ENCODE assay signal across 24 mouse cellular contexts in genomic region chr16:30204144-30204543, GRCm38 (mm10).
DNase-seq lines count a peak whose midpoint lies in the region; ATAC-seq lines count a peak whose summit lies in the region.
"Had no signal": no experiment of that assay in that cellular context is flagged by ENCODE, and none has a peak within 500 bp of the region (broad histone marks: within the 10 kb centered on the region; RNA-seq: fewer than 3 reads in every experiment).

No protein-coding gene starts in this region.

- H3K36me3 ChIP-seq in hindbrain, embryonic 16.5 days (ENCODE audit: control insufficient read depth, insufficient read depth, low read length), result no peaks in the 10 kb centered on the region
- H3K36me3 ChIP-seq: heart, embryonic 15.5 days; limb, embryonic 12.5 days; liver, embryonic 13.5 days; stomach, embryonic 15.5 days had no signal

- H3K4me3 ChIP-seq in hindbrain, embryonic 16.5 days (ENCODE audit: low read length), result no peak overlapping the region
- H3K4me3 ChIP-seq: heart, adult 2 months; heart, embryonic 15.5 days; limb, embryonic 12.5 days; liver, embryonic 13.5 days; stomach, embryonic 15.5 days had no signal

- peaks cover 4% of the 10 kb centered on the region for H3K4me1 ChIP-seq in hindbrain, embryonic 16.5 days (ENCODE audit: control insufficient read depth, insufficient read depth, low read depth, low read length)
- H3K4me1 ChIP-seq: heart, embryonic 15.5 days; liver, embryonic 13.5 days had no signal

- 41% methylated on average over 4 of the region's 4 CpGs for WGBS in hindbrain, embryonic 16.5 days

- intact Hi-C loops in left cerebral cortex, postnatal 36 days (cut with DNase I), result no loop called here

- no peak overlapping the region for H3K9ac ChIP-seq in hindbrain, embryonic 16.5 days (ENCODE audit: low read depth, low read length)
- H3K9ac ChIP-seq: heart, embryonic 15.5 days; hindbrain, embryonic 14.5 days; limb, embryonic 12.5 days; liver, embryonic 13.5 days; stomach, embryonic 15.5 days had no signal

- no peak overlapping the region for H3K4me2 ChIP-seq in hindbrain, embryonic 16.5 days (ENCODE audit: low read length)
- H3K4me2 ChIP-seq: heart, embryonic 15.5 days; hindbrain, embryonic 14.5 days; limb, embryonic 12.5 days; liver, embryonic 13.5 days; midbrain, embryonic 11.5 days; stomach, embryonic 15.5 days had no signal

- peak; percentile 92 for DNase-seq in heart, adult 11 months
- DNase-seq in heart, postnatal 4 days, result no peak
- DNase-seq in ES-CJ7 (ENCODE audit: low read depth, low spot score), result peak; percentile 67
- peak; percentile 52 to 76 for DNase-seq in lung, adult 18-20 months
- DNase-seq in lung, postnatal 14 days, result peak; percentile 56
- no peak for DNase-seq in layer of hippocampus, postnatal 14 days (ENCODE audit: low spot score in 2 of 2)
- DNase-seq in left cerebral cortex, postnatal 36 days (ENCODE audit: low spot score in 2 of 2), result no peak
- DNase-seq: cerebellum, adult 2 months; cerebellum, postnatal 25 days; gastrocnemius, postnatal 25 days; heart, adult 2 months; heart, postnatal 36 days; kidney, adult 8-10 months; kidney, postnatal 10 days; liver, embryonic 13.5 days; right cerebral cortex, adult 18-20 months; thymus, postnatal 25 days had no signal

- 0 out of 2 replicates have a peak, but pooled peaks cover 4% of the 10 kb centered on the region for H3K27me3 ChIP-seq in hindbrain, embryonic 16.5 days (replicated peaks; ENCODE audit: control insufficient read depth, insufficient read depth, low read length)
- H3K27me3 ChIP-seq: limb, embryonic 12.5 days; stomach, embryonic 15.5 days had no signal

- no peaks in the 10 kb centered on the region for H3K9me3 ChIP-seq in hindbrain, embryonic 16.5 days (ENCODE audit: control insufficient read depth, low read length)
- H3K9me3 ChIP-seq: stomach, embryonic 15.5 days had no signal

- ATAC-seq in hindbrain, embryonic 16.5 days, result no peak
- ATAC-seq: CD4-positive, CD25-positive, alpha-beta regulatory T cell, adult 4 months had no signal

- H3K27ac ChIP-seq in hindbrain, embryonic 16.5 days (ENCODE audit: low read depth, low read length), result no peak overlapping the region
- H3K27ac ChIP-seq: heart, adult 2 months; heart, embryonic 15.5 days; hindbrain, embryonic 14.5 days; limb, embryonic 12.5 days; liver, embryonic 13.5 days; stomach, embryonic 15.5 days had no signal

Comparison
In these comparisons a context has a peak if more than half of its experiments do, and no peak if none do; other contexts are left out.
1. DNase-seq: peak in heart, adult 11 months (single experiment), ES-CJ7 (single experiment), lung, adult 18-20 months (2 of 2) and lung, postnatal 14 days (single experiment); none in heart, postnatal 4 days (single experiment), layer of hippocampus, postnatal 14 days (0 of 2) and left cerebral cortex, postnatal 36 days (0 of 2).